In genomic region chr13:113440137-113440536, GRCm38 (mm10) we compare ENCODE assay signal across 26 mouse cellular contexts.
A peak's percentile ranks its signal among the peaks of the same experiment; 100 is the strongest.
DNase-seq lines count a peak whose midpoint lies in the region; ATAC-seq and TF ChIP-seq lines count a peak whose summit lies in the region.
"Had no signal": no experiment of that assay in that cellular context is flagged by ENCODE, and none has a peak within 500 bp of the region (broad histone marks: within the 10 kb centered on the region; RNA-seq: fewer than 3 reads in every experiment).

No protein-coding gene starts in this region.

- H3K4me3 ChIP-seq in forebrain, postnatal 0 days (ENCODE audit: low read depth, low read length) = no peak overlapping the region
- H3K4me3 ChIP-seq in forebrain, embryonic 11.5 days (ENCODE audit: low read depth, low read length) = no peak overlapping the region
- no peak overlapping the region for H3K4me3 ChIP-seq in heart, embryonic 15.5 days
- H3K4me3 ChIP-seq in kidney, postnatal 0 days (replicated peaks; ENCODE audit: low read depth, low read length) = no peak overlapping the region
- H3K4me3 ChIP-seq: embryonic facial prominence, embryonic 10.5 days; embryonic facial prominence, embryonic 12.5 days; forebrain, embryonic 12.5 days had no signal

- H3K9ac ChIP-seq in forebrain, postnatal 0 days = no peak overlapping the region
- no peak overlapping the region for H3K9ac ChIP-seq in forebrain, embryonic 11.5 days (ENCODE audit: low read length)
- no peak overlapping the region for H3K9ac ChIP-seq in heart, embryonic 15.5 days
- no peak overlapping the region for H3K9ac ChIP-seq in kidney, postnatal 0 days (ENCODE audit: low read depth, low read length)
- H3K9ac ChIP-seq: embryonic facial prominence, embryonic 12.5 days; forebrain, embryonic 12.5 days had no signal

- intact Hi-C loops in heart, postnatal 36 days (cut with DNase I) = loop anchor here (5.0 kb wide), 1 partner anchor 67 kb away; no protein-coding TSS in a partner anchor

- no peaks in the 10 kb centered on the region for H3K27me3 ChIP-seq in forebrain, postnatal 0 days (ENCODE audit: insufficient read depth, low read length)
- no peaks in the 10 kb centered on the region for H3K27me3 ChIP-seq in forebrain, embryonic 11.5 days (ENCODE audit: control insufficient read depth, insufficient read depth, low read length)
- no peaks in the 10 kb centered on the region for H3K27me3 ChIP-seq in heart, embryonic 15.5 days
- H3K27me3 ChIP-seq in kidney, postnatal 0 days (ENCODE audit: insufficient read depth, low read length) = no peaks in the 10 kb centered on the region
- H3K27me3 ChIP-seq: CH12.LX; embryonic facial prominence, embryonic 12.5 days; forebrain, embryonic 12.5 days; Patski had no signal

- no peak overlapping the region for H3K4me2 ChIP-seq in forebrain, postnatal 0 days (ENCODE audit: low read depth)
- H3K4me2 ChIP-seq in forebrain, embryonic 11.5 days (ENCODE audit: low read depth, low read length, severe bottlenecking) = no peak overlapping the region
- H3K4me2 ChIP-seq in heart, embryonic 15.5 days = no peak overlapping the region
- H3K4me2 ChIP-seq in kidney, postnatal 0 days (ENCODE audit: low read length) = no peak overlapping the region
- H3K4me2 ChIP-seq: embryonic facial prominence, embryonic 12.5 days; forebrain, embryonic 12.5 days had no signal

- no peak overlapping the region for H3K27ac ChIP-seq in forebrain, postnatal 0 days (ENCODE audit: low read depth, low read length)
- no peak overlapping the region for H3K27ac ChIP-seq in forebrain, embryonic 11.5 days (ENCODE audit: low read depth, low read length)
- peak overlapping the region; percentile 45 for H3K27ac ChIP-seq in heart, embryonic 15.5 days
- H3K27ac ChIP-seq in kidney, postnatal 0 days = no peak overlapping the region
- H3K27ac ChIP-seq: embryonic facial prominence, embryonic 10.5 days; embryonic facial prominence, embryonic 12.5 days; forebrain, embryonic 12.5 days had no signal

- H3K9me3 ChIP-seq in forebrain, postnatal 0 days (ENCODE audit: low read length) = no peaks in the 10 kb centered on the region
- H3K9me3 ChIP-seq in forebrain, embryonic 11.5 days (ENCODE audit: control insufficient read depth, low read length) = no peaks in the 10 kb centered on the region
- no peaks in the 10 kb centered on the region for H3K9me3 ChIP-seq in heart, embryonic 15.5 days (replicated peaks)
- H3K9me3 ChIP-seq in kidney, postnatal 0 days (replicated peaks; ENCODE audit: low read length) = no peaks in the 10 kb centered on the region
- H3K9me3 ChIP-seq: embryonic facial prominence, embryonic 10.5 days; embryonic facial prominence, embryonic 12.5 days; forebrain, embryonic 12.5 days; G1E had no signal

- no peak for DNase-seq in forebrain, postnatal 0 days
- no peak for DNase-seq in forebrain, embryonic 11.5 days (ENCODE audit: low spot score)
- DNase-seq in heart, adult 11 months = peak; percentile 11
- no peak for DNase-seq in heart, adult 9 months (ENCODE audit: low spot score in 2 of 2)
- DNase-seq in heart, postnatal 36 days = no peak
- DNase-seq in kidney, postnatal 0 days (ENCODE audit: low spot score) = peak; percentile 55
- DNase-seq in kidney, postnatal 25 days = no peak
- DNase-seq: adrenal gland, adult 8-10 months; adrenal gland, postnatal 14 days; adrenal gland, postnatal 36 days; B cell, adult 2 months; cerebellum, adult 11-12 months; cerebellum, adult 2 months; cerebellum, adult 9-10 months; cerebellum, postnatal 10 days; cerebellum, postnatal 25 days had no signal

- ATAC-seq in forebrain, postnatal 0 days = peak; percentile 40; the same call in 1 of the 2 replicates
- no peak for ATAC-seq in forebrain, embryonic 11.5 days (replicated peaks; ENCODE audit: low FRiP score)
- no peak for ATAC-seq in heart, embryonic 15.5 days (replicated peaks; ENCODE audit: insufficient number of reproducible peaks, insufficient read depth, low FRiP score, low read depth)
- ATAC-seq in kidney, postnatal 0 days (replicated peaks; ENCODE audit: low FRiP score, low read depth) = no peak
- ATAC-seq: activated CD4-positive, CD25-positive, alpha-beta regulatory T cell, adult 4 months; CD4-positive, CD25-positive, alpha-beta regulatory T cell, adult 4 months; forebrain, embryonic 14.5 days; Patski had no signal

- 80% methylated on average over 5 of the region's 5 CpGs for WGBS in forebrain, postnatal 0 days
- WGBS in forebrain, embryonic 11.5 days = 92% methylated on average over 5 of the region's 5 CpGs
- WGBS in heart, embryonic 15.5 days = 50% methylated on average over 5 of the region's 5 CpGs
- WGBS in kidney, postnatal 0 days = 59% methylated on average over 5 of the region's 5 CpGs

- no peaks in the 10 kb centered on the region for H3K4me1 ChIP-seq in forebrain, postnatal 0 days (ENCODE audit: insufficient read depth)
- H3K4me1 ChIP-seq in forebrain, embryonic 11.5 days (replicated peaks; ENCODE audit: control insufficient read depth, insufficient read depth, low read length) = no peaks in the 10 kb centered on the region
- peaks cover 23% of the 10 kb centered on the region for H3K4me1 ChIP-seq in heart, embryonic 15.5 days (replicated peaks)
- H3K4me1 ChIP-seq in kidney, postnatal 0 days (replicated peaks; ENCODE audit: insufficient read depth, low read length) = no peaks in the 10 kb centered on the region
- H3K4me1 ChIP-seq: embryonic facial prominence, embryonic 12.5 days; forebrain, embryonic 12.5 days had no signal

- no peaks in the 10 kb centered on the region for H3K36me3 ChIP-seq in forebrain, postnatal 0 days (ENCODE audit: insufficient read depth)
- H3K36me3 ChIP-seq in forebrain, embryonic 11.5 days (ENCODE audit: control insufficient read depth, insufficient read depth, low read length) = no peaks in the 10 kb centered on the region
- no peaks in the 10 kb centered on the region for H3K36me3 ChIP-seq in heart, embryonic 15.5 days
- no peaks in the 10 kb centered on the region for H3K36me3 ChIP-seq in kidney, postnatal 0 days (ENCODE audit: insufficient read depth, low read length)
- H3K36me3 ChIP-seq: embryonic facial prominence, embryonic 10.5 days; embryonic facial prominence, embryonic 12.5 days; forebrain, embryonic 12.5 days; G1E had no signal

- no peak for TF ChIP-seq CTCF in forebrain, postnatal 0 days (IDR thresholded peaks at IDR 0.05; ENCODE audit: low read depth)
- TF ChIP-seq CTCF in kidney, postnatal 0 days (IDR thresholded peaks at IDR 0.05; ENCODE audit: low read depth) = no peak

Comparison
In these comparisons a context has a peak if more than half of its experiments do, and no peak if none do; other contexts are left out.
1. DNase-seq: peak in heart, adult 11 months (single experiment) and kidney, postnatal 0 days (single experiment); none in forebrain, postnatal 0 days (single experiment), forebrain, embryonic 11.5 days (single experiment), heart, adult 9 months (0 of 2), heart, postnatal 36 days (0 of 2) and kidney, postnatal 25 days (0 of 2).